Mouse (Mus musculus) hindbrain, embryonic 15.5 days (tissue): ENCODE data around the gene Mtch2. TPM values are rescaled to one million over a fixed set of nuclear protein-coding genes. Genes with fewer than 3 reads are reported as not detected.

Experiments used
- polyA plus RNA-seq: library from polyadenylated mRNA; unstranded; fragments of >200 nt; fragmentation: Nextera tagmentation; extraction: Ambion mirVana; gene quantifications from 2 replicates; pipeline ENCODE4 v1.2.1, GENCODE M21; 2015

The Mtch2 gene
- polyA plus RNA-seq, 1 experiment from 2014 or later, result 231 TPM

Other genes with a start within 250 kb of the Mtch2 start
- gene Nup160, start 169.9 kb upstream of the Mtch2 start, polyA plus RNA-seq, result 23.4 and 26.8 TPM in 2 replicates
- 88.0 and 95.7 TPM in 2 replicates for gene Fnbp4, start 101.8 kb upstream of the Mtch2 start, polyA plus RNA-seq
- 0.65 and 0.80 TPM in 2 replicates for gene Agbl2, start 64.4 kb upstream of the Mtch2 start, polyA plus RNA-seq
- gene C1qtnf4, start 38.7 kb downstream of the Mtch2 start, polyA plus RNA-seq, result 152 and 182 TPM in 2 replicates
- 52.7 and 58.0 TPM in 2 replicates for gene Kbtbd4, start 57.6 kb downstream of the Mtch2 start, polyA plus RNA-seq
- gene Ndufs3, start 57.7 kb downstream of the Mtch2 start, polyA plus RNA-seq, result 208 and 220 TPM in 2 replicates
- gene Celf1, start 93.2 kb downstream of the Mtch2 start, polyA plus RNA-seq, result 94.7 and 103 TPM in 2 replicates
- 0.83 and 0.89 TPM in 2 replicates for gene Rapsn, start 188.5 kb downstream of the Mtch2 start, polyA plus RNA-seq
- 231 and 239 TPM in 2 replicates for gene Psmc3, start 206.9 kb downstream of the Mtch2 start, polyA plus RNA-seq
- 34.5 and 34.8 TPM in 2 replicates for gene Slc39a13, start 223.3 kb downstream of the Mtch2 start, polyA plus RNA-seq
- gene Spi1, start 235.2 kb downstream of the Mtch2 start, polyA plus RNA-seq, result 3.8 and 5.6 TPM in 2 replicates